38 mouse cellular contexts compared by ENCODE assay signal in the genomic region with DNA sequence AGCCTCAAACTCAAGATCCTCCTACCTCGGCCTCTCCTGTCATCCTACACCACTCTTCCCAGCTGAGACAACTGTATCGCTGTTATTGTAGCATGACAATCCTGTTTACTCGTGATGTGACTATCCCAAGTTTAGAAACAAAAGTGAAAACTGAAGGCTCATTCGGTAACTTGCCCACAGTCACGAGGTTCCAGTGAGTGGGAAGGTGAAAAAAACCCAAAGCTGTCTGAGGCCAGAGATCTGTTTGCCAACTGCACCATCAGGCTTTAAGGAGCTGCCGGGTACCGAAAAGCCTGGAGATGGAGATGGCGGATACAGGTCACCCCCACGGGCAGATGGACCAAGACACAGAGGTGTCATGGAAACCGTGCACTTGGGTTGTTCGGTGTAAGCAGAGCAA. TPM values are rescaled to one million over a fixed set of nuclear protein-coding genes. Genes with fewer than 3 reads are reported as not detected.
"Had no signal": no experiment of that assay in that cellular context is flagged by ENCODE, and none has a peak within 500 bp of the region (broad histone marks: within the 10 kb centered on the region; RNA-seq: fewer than 3 reads in every experiment).

No protein-coding gene starts in this region.

- H3K4me3 ChIP-seq: heart, adult 2 months; heart, embryonic 13.5 days; heart, embryonic 15.5 days; hindbrain, embryonic 13.5 days; hindbrain, embryonic 15.5 days; kidney, embryonic 15.5 days; left cerebral cortex, adult 2 months; limb, embryonic 13.5 days; limb, embryonic 15.5 days; liver, embryonic 12.5 days had no signal

- H3K36me3 ChIP-seq: heart, embryonic 15.5 days; hindbrain, embryonic 13.5 days; hindbrain, embryonic 15.5 days; kidney, embryonic 15.5 days; liver, embryonic 12.5 days had no signal

- H3K9me3 ChIP-seq: heart, embryonic 13.5 days; heart, embryonic 15.5 days; hindbrain, embryonic 13.5 days; hindbrain, embryonic 15.5 days; kidney, embryonic 15.5 days; limb, embryonic 13.5 days; limb, embryonic 15.5 days; liver, embryonic 12.5 days had no signal

- H3K27ac ChIP-seq: heart, adult 2 months; heart, embryonic 13.5 days; heart, embryonic 15.5 days; hindbrain, embryonic 13.5 days; hindbrain, embryonic 15.5 days; hindbrain, postnatal 0 days; kidney, postnatal 0 days; left cerebral cortex, adult 2 months; limb, embryonic 13.5 days; limb, embryonic 15.5 days; liver, embryonic 12.5 days; liver, embryonic 14.5 days had no signal

- DNase-seq: gastrocnemius, postnatal 14 days; gastrocnemius, postnatal 36 days; heart, adult 11 months; heart, adult 2 months; heart, postnatal 14 days; heart, postnatal 36 days; kidney, adult 11 months; kidney, adult 2 months; kidney, adult 9 months; kidney, postnatal 14 days; kidney, postnatal 36 days; left cerebral cortex, postnatal 4 days had no signal

- H3K27me3 ChIP-seq: heart, embryonic 13.5 days; heart, embryonic 15.5 days; hindbrain, embryonic 13.5 days; hindbrain, embryonic 15.5 days; kidney, embryonic 15.5 days; limb, embryonic 13.5 days; limb, embryonic 15.5 days; liver, embryonic 12.5 days had no signal

- H3K4me2 ChIP-seq: heart, embryonic 11.5 days; heart, embryonic 13.5 days; heart, embryonic 15.5 days; hindbrain, embryonic 13.5 days; hindbrain, embryonic 15.5 days; kidney, embryonic 15.5 days; limb, embryonic 13.5 days; limb, embryonic 15.5 days had no signal

- H3K9ac ChIP-seq: heart, embryonic 13.5 days; heart, embryonic 15.5 days; hindbrain, embryonic 13.5 days; hindbrain, embryonic 15.5 days; kidney, embryonic 15.5 days; limb, embryonic 13.5 days; limb, embryonic 15.5 days; liver, embryonic 12.5 days; liver, embryonic 14.5 days had no signal

RNA-seq across cellular contexts. Expression of a gene that starts 18.8 kb away (rescaled TPM):
- total RNA-seq: gastrocnemius, adult 18-20 months; gastrocnemius, adult 8-10 months; gastrocnemius, postnatal 14 days; hematopoietic stem cell, adult 5-6 weeks; layer of hippocampus, adult 18-20 months; layer of hippocampus, postnatal 10 days; left cerebral cortex, adult 2 months; left cerebral cortex, postnatal 25 days; left cerebral cortex, postnatal 4 days; liver, adult 2 months had no signal
- polyA plus RNA-seq: gonadal fat pad, adult 2 months; heart, adult 2 months; heart, embryonic 11.5 days; heart, embryonic 13.5 days; heart, embryonic 15.5 days; heart, postnatal 0 days; hindbrain, embryonic 11.5 days; hindbrain, embryonic 13.5 days; hindbrain, embryonic 15.5 days; hindbrain, postnatal 0 days; intestine, embryonic 14.5 days; intestine, embryonic 16.5 days; kidney, adult 2 months; kidney, embryonic 15.5 days; kidney, postnatal 0 days; large intestine, adult 2 months; limb, embryonic 13.5 days; liver, adult 2 months; liver, embryonic 12.5 days; liver, embryonic 14.5 days had no signal
